Mouse (Mus musculus) G1E-ER4 (cell line): ENCODE results near the gene Asz1. TPM values are rescaled to one million over a fixed set of nuclear protein-coding genes. Genes with fewer than 3 reads are reported as not detected.

Experiments used
- GATA1 ChIP-seq: IDR thresholded peaks from one replicate; pipeline ENCODE4 v1.8.0; 2012; ENCODE audit warnings: low read length, inconsistent platforms
- polyA plus RNA-seq: library from polyadenylated mRNA; stranded (reverse); fragments of >175 nt; gene quantifications from 2 replicates; pipeline ENCODE4 v1.2.3, GENCODE M21; 2012

The Asz1 gene
- polyA plus RNA-seq, 1 experiment: not detected

GRCm38 (mm10) chr6:18030868-18031508 lies 77.9 kb downstream of the Asz1 start:
- no peak for TF ChIP-seq GATA1

- TF ChIP-seq GATA1: no peak
Observed at GRCm38 (mm10) chr6:18029746-18030656, 78.9 kb downstream of the Asz1 start, which contains the start of gene Wnt2. Gene Wnt2 (minus strand): TSS chr6:18030585.

GRCm38 (mm10) chr6:18024133-18024794 lies 84.6 kb downstream of the Asz1 start:
- TF ChIP-seq GATA1: no peak

GRCm38 (mm10) chr6:18013346-18013745 lies 95.5 kb downstream of the Asz1 start:
- TF ChIP-seq GATA1: no peak

GRCm38 (mm10) chr6:18007356-18007755 lies 101.5 kb downstream of the Asz1 start:
- no peak for TF ChIP-seq GATA1

GRCm38 (mm10) chr6:18002065-18002464 lies 106.8 kb downstream of the Asz1 start:
- TF ChIP-seq GATA1: no peak

Other genes with a start within 250 kb of the Asz1 start
- 0.04 TPM in 1 of 2 replicates, not detected in the other for gene Wnt2, start 78.5 kb downstream of the Asz1 start, polyA plus RNA-seq
- not detected in 2 replicates for gene Cftr, start 61.6 kb upstream of the Asz1 start, polyA plus RNA-seq